8 mouse cellular contexts compared by ENCODE assay signal in genomic region chr9:108992085-108992469, GRCm38 (mm10). TPM values are rescaled to one million over a fixed set of nuclear protein-coding genes. Genes with fewer than 3 reads are reported as not detected.
DNase-seq lines count a peak whose midpoint lies in the region; ATAC-seq lines count a peak whose summit lies in the region.

No protein-coding gene starts in this region.

- peak overlapping the region; percentile 80 for H3K4me2 ChIP-seq in neural tube, embryonic 11.5 days (ENCODE audit: low read depth)
- peak overlapping the region; percentile 63 for H3K4me2 ChIP-seq in forebrain, embryonic 12.5 days
- peak overlapping the region; percentile 91 for H3K4me2 ChIP-seq in liver, embryonic 13.5 days
- H3K4me2 ChIP-seq in stomach, embryonic 16.5 days (ENCODE audit: low read depth, low read length) = peak overlapping the region; percentile 96

- no peak overlapping the region for H3K27ac ChIP-seq in neural tube, embryonic 11.5 days (ENCODE audit: low read depth, low read length)
- peak overlapping the region; percentile 32; the same call in 1 of the 2 replicates for H3K27ac ChIP-seq in forebrain, embryonic 12.5 days
- no peak overlapping the region for H3K27ac ChIP-seq in liver, embryonic 13.5 days
- H3K27ac ChIP-seq in stomach, embryonic 16.5 days (ENCODE audit: low read length) = no peak overlapping the region

- H3K36me3 ChIP-seq in neural tube, embryonic 11.5 days (ENCODE audit: control insufficient read depth, insufficient read depth, low read length) = no peaks in the 10 kb centered on the region; the same call in 1 of the 2 replicates
- H3K36me3 ChIP-seq in forebrain, embryonic 12.5 days (replicated peaks) = no peaks in the 10 kb centered on the region
- no peaks in the 10 kb centered on the region for H3K36me3 ChIP-seq in liver, embryonic 13.5 days
- H3K36me3 ChIP-seq in stomach, embryonic 16.5 days (ENCODE audit: control insufficient read depth, insufficient read depth, low read length) = no peaks in the 10 kb centered on the region

- H3K9me3 ChIP-seq in neural tube, embryonic 11.5 days (ENCODE audit: control insufficient read depth, low read length) = no peaks in the 10 kb centered on the region
- no peaks in the 10 kb centered on the region for H3K9me3 ChIP-seq in forebrain, embryonic 12.5 days
- H3K9me3 ChIP-seq in liver, embryonic 13.5 days (replicated peaks) = no peaks in the 10 kb centered on the region
- no peaks in the 10 kb centered on the region for H3K9me3 ChIP-seq in stomach, embryonic 16.5 days (replicated peaks; ENCODE audit: control insufficient read depth, low read length)

- H3K4me3 ChIP-seq in neural tube, embryonic 11.5 days (ENCODE audit: low read depth, low read length) = peak overlapping the region; percentile 52
- H3K4me3 ChIP-seq in forebrain, embryonic 12.5 days (replicated peaks) = peak overlapping the region; percentile 57
- H3K4me3 ChIP-seq in liver, embryonic 13.5 days (replicated peaks) = peak overlapping the region; percentile 65
- H3K4me3 ChIP-seq in stomach, embryonic 16.5 days (replicated peaks; ENCODE audit: low read length) = peak overlapping the region; percentile 64

- no peak for DNase-seq in neural tube, embryonic 11.5 days (ENCODE audit: low spot score)
- DNase-seq in neural tube, embryonic 10.5 days (ENCODE audit: extremely low spot score, low spot score) = no peak
- no peak for DNase-seq in liver, embryonic 13.5 days
- DNase-seq in left cerebral cortex, postnatal 10 days (ENCODE audit: extremely low spot score in 1 of 2, low spot score in 2 of 2) = no peak
- DNase-seq in right cerebral cortex, postnatal 4 days = no peak
- no peak for DNase-seq in adrenal gland, adult 8-10 months

- no peaks in the 10 kb centered on the region for H3K27me3 ChIP-seq in neural tube, embryonic 11.5 days (ENCODE audit: control insufficient read depth, insufficient read depth, low read length)
- no peaks in the 10 kb centered on the region for H3K27me3 ChIP-seq in forebrain, embryonic 12.5 days
- H3K27me3 ChIP-seq in liver, embryonic 13.5 days = no peaks in the 10 kb centered on the region
- no peaks in the 10 kb centered on the region for H3K27me3 ChIP-seq in stomach, embryonic 16.5 days (ENCODE audit: control insufficient read depth, insufficient read depth, low read length)

- peaks cover 5% of the 10 kb centered on the region for H3K4me1 ChIP-seq in neural tube, embryonic 11.5 days (ENCODE audit: control insufficient read depth, insufficient read depth, low read length)
- H3K4me1 ChIP-seq in forebrain, embryonic 12.5 days = peaks cover 18% of the 10 kb centered on the region
- H3K4me1 ChIP-seq in liver, embryonic 13.5 days (replicated peaks) = peaks cover 77% of the 10 kb centered on the region
- H3K4me1 ChIP-seq in stomach, embryonic 16.5 days (ENCODE audit: control insufficient read depth, insufficient read depth, low read length) = peaks cover 36% of the 10 kb centered on the region

- no peak for ATAC-seq in neural tube, embryonic 11.5 days (ENCODE audit: insufficient read depth, low FRiP score, low TSS enrichment)
- no peak; the same call in 1 of the 2 replicates for ATAC-seq in forebrain, embryonic 12.5 days (ENCODE audit: low FRiP score)
- ATAC-seq in liver, embryonic 13.5 days (ENCODE audit: low read depth) = no peak
- ATAC-seq in stomach, embryonic 16.5 days (ENCODE audit: insufficient read depth, low FRiP score) = no peak

- intact Hi-C loops in left cerebral cortex, postnatal 10 days (cut with DNase I) = no loop called here

- WGBS in neural tube, embryonic 11.5 days = 10% methylated on average over 18 of the region's 18 CpGs
- 5% methylated on average over 18 of the region's 18 CpGs for WGBS in forebrain, embryonic 12.5 days
- WGBS in liver, embryonic 13.5 days (ENCODE audit: insufficient replicate concordance) = 15% methylated on average over 18 of the region's 18 CpGs
- 9% methylated on average over 18 of the region's 18 CpGs for WGBS in stomach, embryonic 16.5 days

- H3K9ac ChIP-seq in neural tube, embryonic 11.5 days (ENCODE audit: low read length) = peak overlapping the region; percentile 72
- H3K9ac ChIP-seq in forebrain, embryonic 12.5 days = peak overlapping the region; percentile 47
- H3K9ac ChIP-seq in liver, embryonic 13.5 days = peak overlapping the region; percentile 65
- peak overlapping the region; percentile 75 for H3K9ac ChIP-seq in stomach, embryonic 16.5 days (ENCODE audit: low read length)

RNA-seq across cellular contexts. Expression of gene Pfkfb4, which starts 0.5 kb away (rescaled TPM):
- polyA plus RNA-seq in neural tube, embryonic 11.5 days (2014; fragmentation: Nextera tagmentation; extraction: Ambion mirVana) = 14.4 and 14.6 TPM in 2 replicates
- 16.5 and 18.4 TPM in 2 replicates for polyA plus RNA-seq in forebrain, embryonic 12.5 days (2016; fragmentation: Nextera tagmentation; extraction: Ambion mirVana)
- 2.3 and 2.5 TPM in 2 replicates for polyA plus RNA-seq in liver, embryonic 13.5 days (2015; fragmentation: Nextera tagmentation; extraction: Ambion mirVana)
- polyA plus RNA-seq in stomach, embryonic 16.5 days (2015; fragmentation: Nextera tagmentation; extraction: Ambion mirVana) = 10.2 and 11.2 TPM in 2 replicates
- total RNA-seq in left cerebral cortex, postnatal 10 days (2021) = 10 to 100 TPM; 19.2 to 25.8 TPM
- total RNA-seq in adrenal gland, adult 8-10 months (2022) = 10 to 100 TPM in 2 of 4 experiments, 1 to 10 TPM in 2; 6.2 to 21.6 (median 12.0) TPM

RNA-seq across cellular contexts. Expression of gene Ucn2, which starts 6.3 kb away (rescaled TPM):
- not detected in 2 replicates for polyA plus RNA-seq in neural tube, embryonic 11.5 days (2014; fragmentation: Nextera tagmentation; extraction: Ambion mirVana)
- polyA plus RNA-seq in forebrain, embryonic 12.5 days (2016; fragmentation: Nextera tagmentation; extraction: Ambion mirVana) = not detected in 2 replicates
- polyA plus RNA-seq in liver, embryonic 13.5 days (2015; fragmentation: Nextera tagmentation; extraction: Ambion mirVana) = not detected in 2 replicates
- polyA plus RNA-seq in stomach, embryonic 16.5 days (2015; fragmentation: Nextera tagmentation; extraction: Ambion mirVana) = 0.31 and 0.40 TPM in 2 replicates
- total RNA-seq in left cerebral cortex, postnatal 10 days (2021) = under 1 TPM; 0.30 to 0.49 TPM
- 1 to 10 TPM in 1 of 4 experiments, under 1 TPM in 3; 0.31 to 1.0 (median 0.45) TPM for total RNA-seq in adrenal gland, adult 8-10 months (2022)

RNA-seq across cellular contexts. Expression of gene Col7a1, which starts 38.7 kb away (rescaled TPM):
- 0.69 and 1.2 TPM in 2 replicates for polyA plus RNA-seq in neural tube, embryonic 11.5 days (2014; fragmentation: Nextera tagmentation; extraction: Ambion mirVana)
- polyA plus RNA-seq in forebrain, embryonic 12.5 days (2016; fragmentation: Nextera tagmentation; extraction: Ambion mirVana) = 2.2 and 3.2 TPM in 2 replicates
- 0.28 and 0.38 TPM in 2 replicates for polyA plus RNA-seq in liver, embryonic 13.5 days (2015; fragmentation: Nextera tagmentation; extraction: Ambion mirVana)
- 6.0 and 8.5 TPM in 2 replicates for polyA plus RNA-seq in stomach, embryonic 16.5 days (2015; fragmentation: Nextera tagmentation; extraction: Ambion mirVana)
- 1 to 10 TPM; 5.2 to 6.1 TPM for total RNA-seq in left cerebral cortex, postnatal 10 days (2021)
- total RNA-seq in adrenal gland, adult 8-10 months (2022) = 10 to 100 TPM in 1 of 4 experiments, 1 to 10 TPM in 3; 2.6 to 12.4 (median 6.9) TPM

RNA-seq across cellular contexts. Expression of gene Shisa5, which starts 46.3 kb away (rescaled TPM):
- 30.9 and 34.7 TPM in 2 replicates for polyA plus RNA-seq in neural tube, embryonic 11.5 days (2014; fragmentation: Nextera tagmentation; extraction: Ambion mirVana)
- polyA plus RNA-seq in forebrain, embryonic 12.5 days (2016; fragmentation: Nextera tagmentation; extraction: Ambion mirVana) = 35.6 and 37.3 TPM in 2 replicates
- polyA plus RNA-seq in liver, embryonic 13.5 days (2015; fragmentation: Nextera tagmentation; extraction: Ambion mirVana) = 20.0 and 21.8 TPM in 2 replicates
- 132 and 161 TPM in 2 replicates for polyA plus RNA-seq in stomach, embryonic 16.5 days (2015; fragmentation: Nextera tagmentation; extraction: Ambion mirVana)
- 10 to 100 TPM; 46.2 to 56.7 TPM for total RNA-seq in left cerebral cortex, postnatal 10 days (2021)
- total RNA-seq in adrenal gland, adult 8-10 months (2022) = 100 to 1,000 TPM; 126 to 177 (median 159) TPM

RNA-seq across cellular contexts. Expression of gene Uqcrc1, which starts 55.6 kb away (rescaled TPM):
- polyA plus RNA-seq in neural tube, embryonic 11.5 days (2014; fragmentation: Nextera tagmentation; extraction: Ambion mirVana) = 439 and 457 TPM in 2 replicates
- polyA plus RNA-seq in forebrain, embryonic 12.5 days (2016; fragmentation: Nextera tagmentation; extraction: Ambion mirVana) = 353 and 359 TPM in 2 replicates
- polyA plus RNA-seq in liver, embryonic 13.5 days (2015; fragmentation: Nextera tagmentation; extraction: Ambion mirVana) = 354 and 355 TPM in 2 replicates
- 482 and 516 TPM in 2 replicates for polyA plus RNA-seq in stomach, embryonic 16.5 days (2015; fragmentation: Nextera tagmentation; extraction: Ambion mirVana)
- 100 to 1,000 TPM; 394 to 398 TPM for total RNA-seq in left cerebral cortex, postnatal 10 days (2021)
- total RNA-seq in adrenal gland, adult 8-10 months (2022) = 100 to 1,000 TPM; 381 to 565 (median 479) TPM
